Mouse (Mus musculus) erythroblast, embryonic 14.5 days (primary cell): Measurements from ENCODE around the gene Ipp. TPM values are rescaled to one million over a fixed set of nuclear protein-coding genes. Genes with fewer than 3 reads are reported as not detected.
A peak's percentile ranks its signal among the peaks of the same experiment; 100 is the strongest.

Experiments used
- H3K27me3 ChIP-seq: 2 replicates; pipeline ENCODE4 v1.6.1; 2012; ENCODE audit warnings: inconsistent platforms; ENCODE audit not compliant: control insufficient read depth
- H3K36me3 ChIP-seq: 2 replicates; pipeline ENCODE4 v1.6.1; 2012; ENCODE audit warnings: mild to moderate bottlenecking, inconsistent platforms; ENCODE audit not compliant: control insufficient read depth
- H3K4me1 ChIP-seq: 2 replicates; pipeline ENCODE4 v1.6.1; 2012; ENCODE audit warnings: inconsistent platforms; ENCODE audit not compliant: control insufficient read depth
- H3K4me3 ChIP-seq: replicated peaks from 2 replicates; pipeline ENCODE3; 2012; ENCODE audit warnings: moderate library complexity, mild to moderate bottlenecking, inconsistent platforms
- H3K9me3 ChIP-seq: 2 replicates; pipeline ENCODE4 v1.6.1; 2012; ENCODE audit warnings: low read length, inconsistent platforms, mixed read lengths; ENCODE audit not compliant: control insufficient read depth
- GATA1 ChIP-seq: IDR thresholded peaks from 2 replicates; pipeline ENCODE4 v1.6.1; 2012; ENCODE audit warnings: low read length, inconsistent platforms, mixed read lengths
- TAL1 ChIP-seq: IDR thresholded peaks from 3 replicates; pipeline ENCODE4 v1.6.1; 2012; ENCODE audit warnings: low read length, inconsistent platforms, mixed read lengths
- polyA plus RNA-seq: library from polyadenylated mRNA; stranded (reverse); fragments of >175 nt; gene quantifications from 2 replicates; pipeline ENCODE4 v1.2.3, GENCODE M21; 2012

The Ipp gene
- 0.17 and 0.31 TPM in 2 replicates for polyA plus RNA-seq

DNA sequence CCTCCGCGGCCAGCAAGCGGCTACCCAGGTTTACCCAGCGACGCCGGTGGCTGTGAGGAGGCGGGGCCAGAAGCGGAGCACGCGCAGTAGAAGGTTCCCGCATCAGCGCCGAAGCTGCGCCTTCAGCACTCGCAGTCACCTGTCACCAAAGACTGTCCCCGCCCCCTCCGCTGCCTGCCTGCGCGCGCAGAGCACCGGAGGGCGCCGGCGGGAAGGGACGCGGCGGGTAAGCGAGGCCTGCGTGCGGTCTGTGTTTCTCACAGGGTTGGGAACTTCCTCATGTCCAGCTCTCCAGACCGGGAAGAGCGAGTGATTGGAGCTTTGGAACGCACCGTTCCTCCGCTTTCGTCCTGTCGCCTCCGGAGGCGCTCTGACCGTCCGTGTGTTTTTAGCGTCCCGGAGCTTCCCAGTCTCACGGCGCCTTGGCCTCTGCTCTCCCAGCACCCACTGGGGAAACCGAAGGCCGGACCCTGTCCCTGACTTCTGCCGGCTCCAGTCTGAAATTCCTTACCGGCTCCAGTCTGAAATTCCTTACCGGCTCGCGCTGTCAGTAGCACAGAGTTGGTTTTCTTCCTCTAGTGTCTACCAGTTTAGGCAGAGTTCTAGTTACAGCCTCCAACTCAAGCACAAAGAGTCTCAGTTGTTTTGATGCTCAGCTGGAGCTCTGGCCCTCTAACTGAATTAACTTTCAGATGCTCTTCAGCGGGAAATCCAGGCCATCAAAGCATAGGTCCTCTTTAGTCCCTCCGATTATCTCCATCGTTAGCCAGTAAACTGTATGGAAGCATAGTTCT is at the start of gene Ipp:
Gene Ipp (plus strand): TSS at position 125 of the 794 bp plus-strand sequence.
- Histone ChIP-seq H3K36me3 (peaks cover 25% of the 10 kb centered on the region), H3K4me3 (peak within 1 kb of the TSS; percentile 78), H3K4me1 (peaks cover 27% of the 10 kb centered on the region), H3K27me3 (no peaks in the 10 kb centered on the region), H3K9me3 (no peaks in the 10 kb centered on the region)
- no peak for TF ChIP-seq TAL1
- no peak for TF ChIP-seq GATA1

DNA sequence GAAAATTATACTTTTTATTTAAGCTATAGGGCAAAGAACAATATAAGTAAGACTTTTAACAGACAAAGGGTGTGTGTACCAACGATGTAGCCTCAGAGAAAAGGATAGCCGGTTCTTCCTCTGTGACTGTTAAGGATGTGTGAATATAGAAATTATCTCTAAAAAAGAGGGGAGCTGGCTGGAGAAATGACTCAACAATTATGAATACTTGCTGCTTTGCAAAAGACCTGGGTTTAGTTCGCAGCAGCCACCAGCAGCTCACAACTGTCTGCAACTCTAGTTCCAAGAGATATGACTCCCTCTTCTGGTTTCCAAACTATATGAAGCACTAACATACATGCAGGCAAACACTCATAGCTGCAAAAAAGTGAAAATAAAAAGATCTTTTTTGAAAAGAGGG is 45.4 kb upstream of the Ipp start:
- Histone ChIP-seq H3K27me3 (no peaks in the 10 kb centered on the region), H3K9me3 (no peaks in the 10 kb centered on the region), H3K4me3 (peak overlapping the region; percentile 94), H3K36me3 (no peaks in the 10 kb centered on the region), H3K4me1 (peaks cover 37% of the 10 kb centered on the region)
- TF ChIP-seq TAL1 = no peak
- no peak for TF ChIP-seq GATA1

DNA sequence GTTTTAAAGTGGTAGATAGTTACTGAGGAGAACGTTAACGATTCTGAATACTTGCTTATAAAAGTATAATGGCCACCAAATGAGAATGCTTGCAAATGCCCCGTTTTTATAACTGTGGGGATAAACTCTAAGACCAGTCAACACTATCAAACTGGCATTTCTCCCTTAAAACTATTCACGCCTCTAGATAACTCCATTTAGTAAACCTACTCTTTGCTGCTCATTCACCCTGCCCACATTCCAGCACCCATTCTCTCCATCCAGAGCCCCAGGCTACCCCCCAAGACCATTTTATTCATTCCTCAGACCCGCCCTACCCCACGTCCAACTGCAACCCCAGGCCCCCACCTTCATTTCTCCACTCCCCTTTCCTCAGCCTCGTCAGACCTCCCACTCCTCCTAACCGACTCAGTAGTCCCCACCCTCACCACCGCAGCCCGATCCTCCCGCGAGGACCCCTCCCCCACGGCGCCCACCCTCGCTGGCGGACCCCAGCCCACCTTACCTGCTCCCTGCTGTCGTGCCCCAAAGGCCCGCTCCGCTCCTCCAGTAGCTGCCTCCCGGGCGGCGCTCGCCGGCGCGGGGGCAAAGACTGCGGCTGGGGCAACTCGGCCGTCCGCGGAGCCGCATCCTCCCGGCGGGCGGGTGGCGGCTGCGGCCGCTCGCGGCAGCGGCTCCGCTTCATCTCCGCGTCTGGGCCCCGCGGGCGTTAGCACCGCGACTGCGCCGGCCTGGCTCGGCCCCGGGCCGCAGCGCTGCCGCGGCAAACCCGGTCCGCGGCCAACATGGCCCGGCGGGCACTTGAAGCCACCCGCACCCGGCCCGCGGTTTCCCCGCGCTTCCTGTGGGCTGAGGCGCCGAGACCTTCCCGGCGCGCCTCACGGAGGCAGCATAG is 43.9 kb upstream of the Ipp start:
- H3K9me3 ChIP-seq = no peaks in the 10 kb centered on the region
- no peaks in the 10 kb centered on the region for H3K36me3 ChIP-seq
- TF ChIP-seq TAL1 (no peak), GATA1 (no peak)
- H3K4me3 ChIP-seq = peak overlapping the region; percentile 94
- H3K4me1 ChIP-seq = peaks cover 37% of the 10 kb centered on the region
- H3K27me3 ChIP-seq = no peaks in the 10 kb centered on the region

DNA sequence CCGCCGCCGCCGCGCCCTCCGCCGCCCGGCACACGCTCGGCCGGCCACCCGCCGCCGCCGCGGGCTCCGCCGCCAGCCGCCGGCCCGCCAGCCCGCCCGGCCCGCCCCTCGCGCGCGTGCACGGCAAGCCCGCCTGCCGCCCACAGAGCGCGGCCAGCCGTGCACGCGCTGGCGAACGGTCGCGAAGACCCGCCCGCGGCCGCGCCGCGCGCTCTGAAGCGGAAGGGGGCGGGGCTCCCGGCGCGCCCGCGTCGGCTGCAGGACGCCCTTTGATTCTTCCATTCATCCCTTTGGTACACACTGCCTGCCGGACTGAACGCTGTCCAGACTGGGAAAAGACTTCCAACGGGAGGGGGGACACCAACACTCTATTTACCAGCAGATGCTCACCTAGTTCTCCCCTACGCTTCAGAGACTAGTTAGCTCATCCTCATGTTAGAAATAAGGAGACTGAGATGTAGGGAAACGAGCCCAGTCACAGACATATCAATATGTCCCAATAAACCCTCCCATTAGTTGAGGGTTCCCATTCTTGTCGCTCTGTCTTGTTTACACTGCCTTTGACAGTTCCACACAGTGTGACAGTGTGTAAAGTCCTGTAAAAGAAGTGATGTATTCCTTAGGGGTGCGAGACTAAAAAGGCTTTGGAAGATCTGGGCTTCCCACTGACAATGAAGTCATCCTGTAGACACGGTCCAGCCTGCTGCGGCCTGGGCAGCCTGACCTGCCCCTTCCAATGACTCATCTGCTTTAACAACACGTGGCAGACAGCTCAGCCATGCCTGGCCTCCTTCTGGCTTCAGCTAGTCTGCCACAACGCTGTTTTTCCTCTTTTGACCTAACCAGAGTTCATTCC is 43.0 kb upstream of the Ipp start, which contains the start of gene Mast2:
Gene Mast2 (minus strand): TSS at position 58 of the 856 bp plus-strand sequence.
- Histone ChIP-seq H3K27me3 (0 out of 2 replicates have a peak, but pooled peaks cover 3% of the 10 kb centered on the region), H3K4me1 (peaks cover 37% of the 10 kb centered on the region), H3K9me3 (no peaks in the 10 kb centered on the region), H3K4me3 (peak within 1 kb of the TSS; percentile 94), H3K36me3 (no peaks in the 10 kb centered on the region)
- TF ChIP-seq TAL1 = no peak
- TF ChIP-seq GATA1 = no peak

DNA sequence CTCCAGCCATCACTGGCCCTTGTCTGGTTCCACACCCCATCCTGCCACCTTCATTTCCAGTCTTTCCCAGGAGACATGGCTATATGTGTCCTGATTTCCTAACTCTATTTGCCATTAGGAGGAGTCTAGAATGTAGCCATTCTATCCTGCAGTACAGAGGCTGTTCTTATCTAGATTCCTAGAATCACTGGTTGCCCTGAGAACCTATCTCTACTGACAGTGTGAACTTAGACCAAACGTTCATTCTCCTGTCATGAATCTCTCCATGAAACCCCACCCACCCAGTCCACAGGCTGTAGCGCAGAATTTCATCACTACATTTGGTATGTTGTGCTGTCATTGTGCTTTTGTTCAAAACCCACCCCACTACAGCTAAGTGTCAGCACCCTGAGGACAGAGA is 26.0 kb upstream of the Ipp start:
- no peaks in the 10 kb centered on the region for H3K9me3 ChIP-seq
- no peak for TF ChIP-seq GATA1
- no peak for TF ChIP-seq TAL1
- no peak overlapping the region for H3K4me3 ChIP-seq
- no peaks in the 10 kb centered on the region for H3K27me3 ChIP-seq
- H3K36me3 ChIP-seq = no peaks in the 10 kb centered on the region
- H3K4me1 ChIP-seq = peaks cover 15% of the 10 kb centered on the region

DNA sequence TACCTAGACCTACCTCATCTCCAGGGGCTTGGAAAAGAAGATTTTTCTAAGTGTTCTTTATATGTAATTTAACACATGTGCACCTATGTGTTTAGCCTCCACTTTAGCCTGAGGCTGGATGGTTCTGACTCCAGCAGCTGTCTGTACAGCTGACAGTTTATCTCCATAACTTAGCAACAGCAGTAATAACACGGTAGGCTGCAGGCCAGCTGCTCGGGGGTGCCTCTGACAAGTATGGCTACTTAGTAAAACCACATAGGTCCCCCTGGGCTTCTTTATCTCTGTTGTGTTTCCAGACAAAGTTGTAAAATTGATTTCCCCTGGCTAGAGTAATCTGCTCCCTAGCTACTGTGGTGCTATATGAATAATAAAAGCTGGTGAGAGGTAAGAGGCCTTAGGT is 23.9 kb upstream of the Ipp start:
- peaks cover 15% of the 10 kb centered on the region for H3K4me1 ChIP-seq
- H3K9me3 ChIP-seq = no peaks in the 10 kb centered on the region
- TF ChIP-seq GATA1 (no peak), TAL1 (no peak)
- peaks cover 3% of the 10 kb centered on the region for H3K27me3 ChIP-seq
- H3K36me3 ChIP-seq = no peaks in the 10 kb centered on the region
- no peak overlapping the region for H3K4me3 ChIP-seq

DNA sequence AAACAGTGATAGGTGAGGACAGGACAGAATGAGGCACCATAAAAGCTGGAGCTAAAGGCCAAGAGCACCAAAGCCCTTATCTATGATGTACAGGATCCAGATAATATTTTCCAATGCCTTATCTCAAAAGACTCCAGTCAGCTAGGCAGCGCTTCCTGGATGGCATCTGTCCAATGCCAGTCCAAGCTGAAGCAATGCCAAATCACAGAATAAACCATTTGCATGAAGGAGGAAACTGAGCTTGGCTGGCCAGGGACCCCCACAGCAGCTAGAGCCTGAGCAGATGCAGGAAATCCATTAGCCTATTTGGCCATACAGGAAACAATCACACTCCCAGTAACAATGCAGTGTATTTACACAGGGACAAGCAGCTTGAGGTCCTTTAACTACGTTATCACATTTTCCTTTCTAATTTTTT is 16.2 kb upstream of the Ipp start:
- no peak overlapping the region for H3K4me3 ChIP-seq
- H3K9me3 ChIP-seq = no peaks in the 10 kb centered on the region
- H3K4me1 ChIP-seq = peaks cover 9% of the 10 kb centered on the region
- no peaks in the 10 kb centered on the region for H3K36me3 ChIP-seq
- TF ChIP-seq GATA1 = no peak
- no peak for TF ChIP-seq TAL1
- H3K27me3 ChIP-seq = peaks cover 11% of the 10 kb centered on the region

DNA sequence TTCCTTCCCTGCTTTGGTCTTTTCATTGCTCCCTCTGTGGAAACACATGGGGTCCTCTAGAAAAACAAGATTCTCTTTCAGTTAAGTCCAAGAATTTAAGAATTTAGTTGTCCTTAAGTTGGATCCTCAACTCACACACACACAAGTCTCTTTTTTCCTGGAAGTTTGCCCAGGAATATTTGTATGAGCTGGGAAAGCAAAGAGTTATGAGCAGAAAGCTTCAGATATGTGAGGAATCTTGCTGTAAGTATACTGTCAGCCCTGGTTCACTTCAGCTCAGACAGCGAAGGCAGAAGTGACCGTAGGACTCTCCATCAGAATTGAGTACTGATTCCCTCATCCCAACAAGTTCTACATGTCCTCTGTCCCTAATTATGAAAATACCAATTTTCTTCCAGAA is 15.5 kb upstream of the Ipp start:
- peaks cover 11% of the 10 kb centered on the region for H3K27me3 ChIP-seq
- peaks cover 9% of the 10 kb centered on the region for H3K4me1 ChIP-seq
- H3K4me3 ChIP-seq = no peak overlapping the region
- no peaks in the 10 kb centered on the region for H3K9me3 ChIP-seq
- no peak for TF ChIP-seq TAL1
- no peak for TF ChIP-seq GATA1
- H3K36me3 ChIP-seq = no peaks in the 10 kb centered on the region

DNA sequence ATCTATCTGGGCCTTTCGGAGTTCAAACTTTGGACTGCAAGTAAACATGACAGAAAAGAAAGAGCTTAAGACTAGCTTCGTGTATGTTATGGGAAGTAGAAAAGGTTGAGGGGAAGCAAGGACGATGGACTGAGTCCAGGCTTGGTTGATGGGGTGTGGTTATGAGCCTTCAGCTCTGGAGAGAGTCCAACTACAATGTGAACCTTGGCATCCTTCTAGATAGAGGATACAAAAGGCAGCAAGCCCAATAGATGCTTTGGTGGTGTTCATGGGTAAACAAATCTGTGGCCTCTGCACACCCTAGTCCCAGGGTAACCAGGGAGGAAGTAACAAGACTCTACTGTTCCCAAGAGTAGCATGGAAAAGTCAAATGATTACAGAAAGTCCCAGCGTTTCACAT is 14.9 kb upstream of the Ipp start:
- Histone ChIP-seq H3K9me3 (no peaks in the 10 kb centered on the region), H3K4me1 (peaks cover 9% of the 10 kb centered on the region), H3K4me3 (no peak overlapping the region), H3K36me3 (no peaks in the 10 kb centered on the region), H3K27me3 (peaks cover 11% of the 10 kb centered on the region)
- TF ChIP-seq TAL1 = no peak
- TF ChIP-seq GATA1 = no peak
